Mouse (Mus musculus) heart, embryonic 16.5 days (tissue): ENCODE measurements around the gene Med13l. TPM values are rescaled to one million over a fixed set of nuclear protein-coding genes. Genes with fewer than 3 reads are reported as not detected.

Experiments used
- ATAC-seq: fragments of 200-750 bp; cut with Nextera tagmentation; replicated peaks from 2 replicates; pipeline ENCODE4 v1.8.0; 2017; ENCODE audit warnings: moderate number of reproducible peaks; ENCODE audit not compliant: insufficient read depth, low FRiP score; ENCODE audit errors: extremely low read depth
- H3K27ac ChIP-seq: fragments of 300-500 bp; sonication (generic); 2 replicates; pipeline ENCODE4 v1.5.1; 2014; ENCODE audit warnings: mild to moderate bottlenecking, low read length, control low read depth, moderate library complexity
- H3K27me3 ChIP-seq: fragments of 300-500 bp; sonication (generic); 2 replicates; pipeline ENCODE4 v1.6.1; 2014; ENCODE audit warnings: low read length, mixed read lengths; ENCODE audit not compliant: control insufficient read depth, insufficient read depth
- H3K36me3 ChIP-seq: fragments of 300-500 bp; sonication (generic); 2 replicates; pipeline ENCODE4 v1.6.1; 2014; ENCODE audit not compliant: control insufficient read depth, insufficient read depth
- H3K4me1 ChIP-seq: fragments of 300-500 bp; sonication (generic); 2 replicates; pipeline ENCODE4 v1.6.1; 2014; ENCODE audit warnings: low read length, mixed read lengths; ENCODE audit not compliant: control insufficient read depth, insufficient read depth
- H3K4me2 ChIP-seq: fragments of 300-500 bp; sonication (generic); 2 replicates; pipeline ENCODE4 v1.6.1; 2014; ENCODE audit warnings: low read depth, mild to moderate bottlenecking, control low read depth, low read length
- H3K4me3 ChIP-seq: fragments of 300-500 bp; sonication (generic); 2 replicates; pipeline ENCODE4 v1.5.1; 2014; ENCODE audit warnings: mild to moderate bottlenecking, control low read depth, low read length
- H3K9ac ChIP-seq: fragments of 300-500 bp; sonication (generic); 2 replicates; pipeline ENCODE4 v1.6.1; 2014; ENCODE audit warnings: low read length, control low read depth
- H3K9me3 ChIP-seq: fragments of 300-500 bp; sonication (generic); replicated peaks from 2 replicates; pipeline ENCODE4 v1.6.1; 2016; ENCODE audit warnings: low read length; ENCODE audit not compliant: control insufficient read depth
- WGBS: fragments of 180-500 bp; shearing (Covaris S2); extraction: QIAGEN DNeasy Blood & Tissue Kit; methylation state at CpG from one replicate; pipeline ENCODE4 v1.1.7; 2014; 5-methylcytosine and 5-hydroxymethylcytosine counted together
- polyA plus RNA-seq: library from polyadenylated mRNA; unstranded; fragments of >200 nt; fragmentation: Nextera tagmentation; extraction: Ambion mirVana; gene quantifications from 2 replicates; pipeline ENCODE4 v1.2.1, GENCODE M21; 2015

Med13l gene
- polyA plus RNA-seq, 1 experiment from 2014 or later, result 6.7 TPM

GRCm38 (mm10) chr5:118520457-118520856 is 40.0 kb upstream of the Med13l start:
- Histone ChIP-seq H3K27me3 (peaks cover 2% of the 10 kb centered on the region; the same call in 1 of the 2 replicates), H3K9me3 (no peaks in the 10 kb centered on the region), H3K9ac (no peak overlapping the region), H3K36me3 (no peaks in the 10 kb centered on the region), H3K4me2 (no peak overlapping the region), H3K4me3 (no peak overlapping the region), H3K4me1 (peaks cover 4% of the 10 kb centered on the region), H3K27ac (no peak overlapping the region)
- WGBS, result 65% methylated on average over 3 of the region's 3 CpGs
- no peak for ATAC-seq

GRCm38 (mm10) chr5:118524400-118524799 is 36.1 kb upstream of the Med13l start:
- Histone ChIP-seq H3K4me1 (no peaks in the 10 kb centered on the region), H3K27ac (no peak overlapping the region), H3K36me3 (no peaks in the 10 kb centered on the region), H3K27me3 (peaks cover 5% of the 10 kb centered on the region), H3K4me2 (no peak overlapping the region), H3K9ac (no peak overlapping the region), H3K4me3 (no peak overlapping the region), H3K9me3 (no peaks in the 10 kb centered on the region)
- no peak for ATAC-seq
- 79% methylated on average over 7 of the region's 7 CpGs for WGBS

- Histone ChIP-seq H3K9ac (no peak overlapping the region), H3K9me3 (no peaks in the 10 kb centered on the region), H3K27ac (no peak overlapping the region), H3K36me3 (no peaks in the 10 kb centered on the region), H3K4me1 (no peaks in the 10 kb centered on the region), H3K4me2 (no peak overlapping the region), H3K27me3 (peaks cover 5% of the 10 kb centered on the region), H3K4me3 (no peak overlapping the region)
- WGBS, result 72% methylated on average over 6 of the region's 6 CpGs
- ATAC-seq, result no peak
Measured at GRCm38 (mm10) chr5:118525634-118526033, 34.8 kb upstream of the Med13l start.

GRCm38 (mm10) chr5:118526504-118526903 is 34.0 kb upstream of the Med13l start:
- Histone ChIP-seq H3K9me3 (no peaks in the 10 kb centered on the region), H3K4me1 (no peaks in the 10 kb centered on the region), H3K4me2 (no peak overlapping the region), H3K4me3 (no peak overlapping the region), H3K9ac (no peak overlapping the region), H3K36me3 (no peaks in the 10 kb centered on the region), H3K27ac (no peak overlapping the region), H3K27me3 (peaks cover 5% of the 10 kb centered on the region)
- no peak for ATAC-seq
- WGBS, result 69% methylated on average over 13 of the region's 13 CpGs

GRCm38 (mm10) chr5:118529241-118529640 is 31.2 kb upstream of the Med13l start:
- H3K27ac ChIP-seq, result no peak overlapping the region
- H3K4me1 ChIP-seq, result no peaks in the 10 kb centered on the region
- H3K9ac ChIP-seq, result no peak overlapping the region
- H3K4me2 ChIP-seq, result no peak overlapping the region
- peaks cover 9% of the 10 kb centered on the region for H3K27me3 ChIP-seq
- no peaks in the 10 kb centered on the region for H3K36me3 ChIP-seq
- 38% methylated on average over 7 of the region's 7 CpGs for WGBS
- H3K9me3 ChIP-seq, result no peaks in the 10 kb centered on the region
- no peak for ATAC-seq
- no peak overlapping the region for H3K4me3 ChIP-seq

- 0 out of 2 replicates have a peak, but pooled peaks cover 3% of the 10 kb centered on the region for H3K4me1 ChIP-seq
- peaks cover 7% of the 10 kb centered on the region for H3K27me3 ChIP-seq
- 25% methylated on average over 13 of the region's 13 CpGs for WGBS
- H3K9me3 ChIP-seq, result no peaks in the 10 kb centered on the region
- no peaks in the 10 kb centered on the region for H3K36me3 ChIP-seq
- ATAC-seq, result no peak
- H3K9ac ChIP-seq, result no peak overlapping the region
- no peak overlapping the region for H3K4me2 ChIP-seq
- H3K4me3 ChIP-seq, result no peak overlapping the region
- no peak overlapping the region for H3K27ac ChIP-seq
Measured at GRCm38 (mm10) chr5:118532125-118532524, 28.4 kb upstream of the Med13l start.

GRCm38 (mm10) chr5:118532659-118533058 is 27.8 kb upstream of the Med13l start:
- Histone ChIP-seq H3K9me3 (no peaks in the 10 kb centered on the region), H3K36me3 (no peaks in the 10 kb centered on the region), H3K27me3 (peaks cover 7% of the 10 kb centered on the region), H3K4me3 (no peak overlapping the region), H3K4me2 (no peak overlapping the region), H3K27ac (no peak overlapping the region), H3K9ac (no peak overlapping the region), H3K4me1 (0 out of 2 replicates have a peak, but pooled peaks cover 3% of the 10 kb centered on the region)
- no peak for ATAC-seq
- WGBS, result 47% methylated on average over 15 of the region's 15 CpGs

- Histone ChIP-seq H3K9ac (no peak overlapping the region), H3K4me2 (no peak overlapping the region), H3K27me3 (peaks cover 4% of the 10 kb centered on the region), H3K9me3 (no peaks in the 10 kb centered on the region), H3K27ac (no peak overlapping the region), H3K4me3 (no peak overlapping the region), H3K36me3 (no peaks in the 10 kb centered on the region), H3K4me1 (0 out of 2 replicates have a peak, but pooled peaks cover 3% of the 10 kb centered on the region)
- WGBS, result 55% methylated on average over 9 of the region's 9 CpGs
- ATAC-seq, result no peak
Measured at GRCm38 (mm10) chr5:118534407-118534921, 26.0 kb upstream of the Med13l start.

GRCm38 (mm10) chr5:118535130-118535529 is 25.3 kb upstream of the Med13l start:
- Histone ChIP-seq H3K27ac (no peak overlapping the region), H3K9ac (no peak overlapping the region), H3K9me3 (no peaks in the 10 kb centered on the region), H3K27me3 (peaks cover 4% of the 10 kb centered on the region), H3K4me1 (0 out of 2 replicates have a peak, but pooled peaks cover 3% of the 10 kb centered on the region), H3K36me3 (no peaks in the 10 kb centered on the region), H3K4me3 (no peak overlapping the region), H3K4me2 (no peak overlapping the region)
- 31% methylated on average over 8 of the region's 8 CpGs for WGBS
- ATAC-seq, result no peak
